Mouse (Mus musculus) lung, embryonic 16.5 days (tissue): ENCODE results near the gene Nlgn1. TPM values are rescaled to one million over a fixed set of nuclear protein-coding genes. Genes with fewer than 3 reads are reported as not detected.
"Not testable (repeated sequence)": the region's sequence is repeated elsewhere in the genome, so short reads cannot be mapped to it uniquely, and the experiment has no call there.

Source experiments
- ATAC-seq: fragments of 200-750 bp; cut with Nextera tagmentation; 2 replicates; pipeline ENCODE4 v1.8.0; 2017; ENCODE audit warnings: low read depth, mild to moderate bottlenecking, moderate library complexity
- H3K27ac ChIP-seq: fragments of 300-500 bp; sonication (generic); 2 replicates; pipeline ENCODE4 v1.5.1; 2014; ENCODE audit warnings: mild to moderate bottlenecking, control low read depth, low read length
- H3K27me3 ChIP-seq: fragments of 300-500 bp; sonication (generic); 2 replicates; pipeline ENCODE4 v1.6.1; 2014; ENCODE audit warnings: low read depth, low read length, mixed read lengths; ENCODE audit not compliant: control insufficient read depth, insufficient read depth
- H3K36me3 ChIP-seq: fragments of 300-500 bp; sonication (generic); 2 replicates; pipeline ENCODE4 v1.6.1; 2014; ENCODE audit warnings: low read length; ENCODE audit not compliant: control insufficient read depth, insufficient read depth
- H3K4me1 ChIP-seq: fragments of 300-500 bp; sonication (generic); replicated peaks from 2 replicates; pipeline ENCODE4 v1.6.1; 2014; ENCODE audit warnings: low read length, mixed read lengths; ENCODE audit not compliant: control insufficient read depth, insufficient read depth
- H3K4me2 ChIP-seq: fragments of 300-500 bp; sonication (generic); 2 replicates; pipeline ENCODE4 v1.6.1; 2014; ENCODE audit warnings: low read depth, low read length, control low read depth
- H3K4me3 ChIP-seq: fragments of 300-500 bp; sonication (generic); 2 replicates; pipeline ENCODE4 v1.5.1; 2014; ENCODE audit warnings: mild to moderate bottlenecking, low read length, control low read depth
- H3K9ac ChIP-seq: fragments of 300-500 bp; sonication (generic); 2 replicates; pipeline ENCODE4 v1.6.1; 2014; ENCODE audit warnings: low read length, control low read depth
- H3K9me3 ChIP-seq: fragments of 300-500 bp; sonication (generic); 2 replicates; pipeline ENCODE4 v1.6.1; 2016; ENCODE audit warnings: low read length; ENCODE audit not compliant: control insufficient read depth
- WGBS: fragments of 180-500 bp; shearing (Covaris S2); extraction: QIAGEN DNeasy Blood & Tissue Kit; methylation state at CpG from one replicate; pipeline ENCODE4 v1.1.7; 2014; 5-methylcytosine and 5-hydroxymethylcytosine counted together
- polyA plus RNA-seq: library from polyadenylated mRNA; unstranded; fragments of >200 nt; fragmentation: Nextera tagmentation; extraction: Ambion mirVana; gene quantifications from 2 replicates; pipeline ENCODE4 v1.2.1, GENCODE M21; 2015

Gene Nlgn1
- polyA plus RNA-seq, 1 experiment from 2014 or later: 1.0 TPM

- Histone ChIP-seq H3K4me1 (no peaks in the 10 kb centered on the region), H3K4me2 (no peak overlapping the region), H3K9me3 (no peaks in the 10 kb centered on the region), H3K27ac (no peak overlapping the region), H3K9ac (no peak overlapping the region), H3K4me3 (no peak overlapping the region), H3K36me3 (no peaks in the 10 kb centered on the region), H3K27me3 (no peaks in the 10 kb centered on the region)
- WGBS: 45% methylated on average over 5 of the region's 5 CpGs
- ATAC-seq: no peak
These were observed 756.7 kb downstream of the Nlgn1 start for GRCm38 (mm10) chr3:25575526-25575925.

GRCm38 (mm10) chr3:25574840-25575239 lies 757.4 kb downstream of the Nlgn1 start:
- no peaks in the 10 kb centered on the region for H3K9me3 ChIP-seq
- H3K27me3 ChIP-seq: no peaks in the 10 kb centered on the region
- no peak overlapping the region for H3K27ac ChIP-seq
- H3K4me3 ChIP-seq: no peak overlapping the region
- H3K9ac ChIP-seq: no peak overlapping the region
- no peaks in the 10 kb centered on the region for H3K4me1 ChIP-seq
- no peak for ATAC-seq
- H3K4me2 ChIP-seq: no peak overlapping the region
- no peaks in the 10 kb centered on the region for H3K36me3 ChIP-seq
- 77% methylated on average over 3 of the region's 3 CpGs for WGBS

- H3K9me3 ChIP-seq, H3K4me2 ChIP-seq, H3K4me1 ChIP-seq, H3K9ac ChIP-seq, H3K36me3 ChIP-seq, H3K27ac ChIP-seq, H3K27me3 ChIP-seq, ATAC-seq, H3K4me3 ChIP-seq: not testable (repeated sequence)
- 84% methylated on average over 1 of the region's 1 CpGs for WGBS
These were observed 773.7 kb downstream of the Nlgn1 start for GRCm38 (mm10) chr3:25558513-25558912.

- not testable (repeated sequence) for ATAC-seq, H3K9me3 ChIP-seq, H3K36me3 ChIP-seq, H3K4me1 ChIP-seq, H3K4me2 ChIP-seq, H3K27ac ChIP-seq, H3K9ac ChIP-seq, H3K4me3 ChIP-seq, H3K27me3 ChIP-seq
- 97% methylated on average over 3 of the region's 7 CpGs for WGBS
These were observed 783.2 kb downstream of the Nlgn1 start for GRCm38 (mm10) chr3:25549097-25549496.

GRCm38 (mm10) chr3:25524236-25524635 lies 808.0 kb downstream of the Nlgn1 start:
- H3K9me3 ChIP-seq, H3K27me3 ChIP-seq, H3K27ac ChIP-seq, H3K36me3 ChIP-seq, H3K9ac ChIP-seq, H3K4me3 ChIP-seq, H3K4me1 ChIP-seq, H3K4me2 ChIP-seq, ATAC-seq: not testable (repeated sequence)
- 19% methylated on average over 1 of the region's 3 CpGs for WGBS

- WGBS: 76% methylated on average over 2 of the region's 2 CpGs
These were observed 869.2 kb downstream of the Nlgn1 start for GRCm38 (mm10) chr3:25463051-25463450.

GRCm38 (mm10) chr3:25456250-25456860 lies 875.9 kb downstream of the Nlgn1 start:
- ATAC-seq: no peak
- no peak overlapping the region for H3K9ac ChIP-seq
- WGBS: 68% methylated on average over 8 of the region's 8 CpGs
- H3K4me3 ChIP-seq: no peak overlapping the region
- H3K27ac ChIP-seq: no peak overlapping the region
- H3K27me3 ChIP-seq: no peaks in the 10 kb centered on the region
- H3K4me1 ChIP-seq: no peaks in the 10 kb centered on the region
- no peaks in the 10 kb centered on the region for H3K9me3 ChIP-seq
- H3K4me2 ChIP-seq: no peak overlapping the region
- H3K36me3 ChIP-seq: no peaks in the 10 kb centered on the region

More at GRCm38 (mm10) chr3:25463051-25463450, 869.2 kb downstream of the Nlgn1 start:
- H3K36me3 ChIP-seq: no peaks in the 10 kb centered on the region
- no peak overlapping the region for H3K4me2 ChIP-seq
- no peak for ATAC-seq
- H3K9me3 ChIP-seq: no peaks in the 10 kb centered on the region
- H3K27me3 ChIP-seq: no peaks in the 10 kb centered on the region
- no peak overlapping the region for H3K9ac ChIP-seq
- H3K4me1 ChIP-seq: no peaks in the 10 kb centered on the region
- H3K27ac ChIP-seq: no peak overlapping the region
- no peak overlapping the region for H3K4me3 ChIP-seq

GRCm38 (mm10) chr3:25452314-25452713 lies 879.9 kb downstream of the Nlgn1 start:
- H3K4me3 ChIP-seq: no peak overlapping the region
- no peaks in the 10 kb centered on the region for H3K4me1 ChIP-seq
- H3K4me2 ChIP-seq: no peak overlapping the region
- no peaks in the 10 kb centered on the region for H3K36me3 ChIP-seq
- no peak overlapping the region for H3K9ac ChIP-seq
- no peak for ATAC-seq
- 55% methylated on average over 1 of the region's 1 CpGs for WGBS
- no peak overlapping the region for H3K27ac ChIP-seq
- H3K9me3 ChIP-seq: no peaks in the 10 kb centered on the region
- no peaks in the 10 kb centered on the region for H3K27me3 ChIP-seq

GRCm38 (mm10) chr3:25450471-25450870 lies 881.8 kb downstream of the Nlgn1 start:
- Histone ChIP-seq H3K27ac (no peak overlapping the region), H3K4me2 (no peak overlapping the region), H3K27me3 (no peaks in the 10 kb centered on the region), H3K9ac (no peak overlapping the region), H3K4me1 (no peaks in the 10 kb centered on the region), H3K4me3 (no peak overlapping the region), H3K9me3 (no peaks in the 10 kb centered on the region), H3K36me3 (no peaks in the 10 kb centered on the region)
- 58% methylated on average over 6 of the region's 6 CpGs for WGBS
- ATAC-seq: no peak

GRCm38 (mm10) chr3:25449356-25449755 lies 882.9 kb downstream of the Nlgn1 start:
- no peaks in the 10 kb centered on the region for H3K27me3 ChIP-seq
- no peak overlapping the region for H3K4me2 ChIP-seq
- ATAC-seq: no peak
- no peak overlapping the region for H3K27ac ChIP-seq
- WGBS: 50% methylated on average over 4 of the region's 4 CpGs
- no peaks in the 10 kb centered on the region for H3K9me3 ChIP-seq
- no peak overlapping the region for H3K9ac ChIP-seq
- H3K4me1 ChIP-seq: no peaks in the 10 kb centered on the region
- H3K4me3 ChIP-seq: no peak overlapping the region
- H3K36me3 ChIP-seq: no peaks in the 10 kb centered on the region
